Mouse (Mus musculus): Measurements from ENCODE around the gene Ampd2. TPM values are rescaled to one million over a fixed set of nuclear protein-coding genes. Genes with fewer than 3 reads are reported as not detected.

Ampd2 gene
- polyA plus RNA-seq, 1 experiment, result 16.6 TPM

DNA sequence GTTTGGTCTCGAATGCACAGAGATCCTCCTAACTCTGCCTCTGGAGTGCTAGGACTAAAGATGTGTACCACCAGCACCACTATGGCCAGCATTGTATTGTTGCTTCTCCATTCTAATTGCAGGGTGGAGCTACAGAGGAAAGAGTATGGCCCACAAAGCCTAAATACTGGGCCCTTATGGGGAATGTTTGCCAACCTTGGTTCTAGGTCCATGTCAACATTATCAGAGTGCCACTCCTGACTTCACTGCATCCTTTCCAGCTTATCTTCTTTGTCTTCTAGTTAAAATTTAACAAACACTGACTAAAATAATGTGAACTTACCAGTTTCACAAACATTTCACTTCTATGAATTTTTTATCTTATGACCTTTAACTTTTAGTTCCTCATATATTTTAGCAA lies 59.9 kb downstream of the Ampd2 start:
- H3K27ac ChIP-seq (ENCODE audit: control insufficient read depth, insufficient read depth, low read depth, low read length), result no peak overlapping the region

DNA sequence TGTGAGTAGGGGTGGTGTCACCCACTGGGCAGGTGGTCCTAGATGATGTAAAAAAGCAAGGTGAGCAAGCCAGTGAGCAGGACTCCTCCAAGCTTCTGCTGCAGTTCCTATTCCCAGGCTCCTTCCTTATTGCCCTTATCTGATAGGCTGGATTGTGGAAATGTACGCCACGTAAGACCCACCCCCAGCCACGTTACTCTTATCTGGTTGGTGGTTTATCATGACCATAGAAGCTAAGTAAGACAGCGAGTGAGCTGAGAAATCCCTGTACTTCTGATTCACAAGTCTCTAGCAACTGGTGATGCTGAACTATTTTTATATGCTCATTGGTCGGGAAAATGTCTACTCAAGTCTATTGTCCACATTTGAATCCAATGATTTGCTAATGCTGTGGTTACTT lies 60.4 kb downstream of the Ampd2 start:
- no peaks in the 10 kb centered on the region for H3K36me3 ChIP-seq (ENCODE audit: control insufficient read depth, insufficient read depth, low read length)
- TF ChIP-seq POLR2A (IDR thresholded peaks at IDR 0.05; ENCODE audit: control insufficient read depth, low read depth, low read length) (no peak), CTCF (IDR thresholded peaks at IDR 0.05; ENCODE audit: control insufficient read depth, insufficient read depth, insufficient replicate concordance, low read depth, low read length) (no peak)
- no peak overlapping the region for H3K27ac ChIP-seq (ENCODE audit: control insufficient read depth, insufficient read depth, low read depth, low read length)
- peaks cover 3% of the 10 kb centered on the region; the same call in 1 of the 2 replicates for H3K4me1 ChIP-seq (ENCODE audit: control insufficient read depth, insufficient read depth, low read length)
- no peak overlapping the region for H3K4me3 ChIP-seq (ENCODE audit: control insufficient read depth, low read depth, low read length)
- no peaks in the 10 kb centered on the region for H3K27me3 ChIP-seq (ENCODE audit: control insufficient read depth, insufficient read depth, low read length)

More for the DNA sequence above, 59.9 kb downstream of the Ampd2 start:
- Histone ChIP-seq H3K4me3 (ENCODE audit: control insufficient read depth, low read depth, low read length) (no peak overlapping the region), H3K27me3 (ENCODE audit: control insufficient read depth, insufficient read depth, low read length) (no peaks in the 10 kb centered on the region), H3K36me3 (ENCODE audit: control insufficient read depth, insufficient read depth, low read length) (no peaks in the 10 kb centered on the region), H3K4me1 (ENCODE audit: control insufficient read depth, insufficient read depth, low read length) (peaks cover 3% of the 10 kb centered on the region; the same call in 1 of the 2 replicates)
- TF ChIP-seq POLR2A (IDR thresholded peaks at IDR 0.05; ENCODE audit: control insufficient read depth, low read depth, low read length) (no peak), CTCF (IDR thresholded peaks at IDR 0.05; ENCODE audit: control insufficient read depth, insufficient read depth, insufficient replicate concordance, low read depth, low read length) (no peak)

DNA sequence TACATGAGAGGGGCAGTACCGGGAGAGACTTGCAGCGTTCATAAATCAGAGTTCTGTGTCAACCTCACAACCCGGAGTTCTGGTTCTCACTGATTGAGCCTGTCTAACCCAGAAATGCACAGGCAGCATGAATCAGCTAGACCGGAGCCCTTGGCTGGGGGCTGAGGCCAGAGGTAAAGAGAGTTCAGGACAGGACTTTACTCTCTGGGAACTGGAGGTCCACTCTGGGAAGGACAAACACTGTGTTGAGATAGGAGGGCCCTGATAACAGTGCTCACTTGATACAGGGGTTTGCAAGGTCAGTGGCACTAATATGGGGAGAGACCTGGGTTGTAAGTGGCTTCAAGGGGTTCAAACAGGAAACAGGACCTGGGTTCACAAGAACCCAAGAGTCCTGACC lies 61.1 kb downstream of the Ampd2 start:
- H3K27ac ChIP-seq (ENCODE audit: control insufficient read depth, insufficient read depth, low read depth, low read length), result no peak overlapping the region; the same call in 1 of the 2 replicates
- H3K27me3 ChIP-seq (ENCODE audit: control insufficient read depth, insufficient read depth, low read length), result no peaks in the 10 kb centered on the region
- peaks cover 3% of the 10 kb centered on the region; the same call in 1 of the 2 replicates for H3K4me1 ChIP-seq (ENCODE audit: control insufficient read depth, insufficient read depth, low read length)
- H3K36me3 ChIP-seq (ENCODE audit: control insufficient read depth, insufficient read depth, low read length), result no peaks in the 10 kb centered on the region
- H3K4me3 ChIP-seq (ENCODE audit: control insufficient read depth, low read depth, low read length), result no peak overlapping the region
- TF ChIP-seq CTCF (IDR thresholded peaks at IDR 0.05; ENCODE audit: control insufficient read depth, insufficient read depth, insufficient replicate concordance, low read depth, low read length) (no peak), POLR2A (IDR thresholded peaks at IDR 0.05; ENCODE audit: control insufficient read depth, low read depth, low read length) (no peak)

Other genes with a start within 250 kb of the Ampd2 start
- gene Eps8l3, start 209.4 kb downstream of the Ampd2 start, polyA plus RNA-seq (2012; rRNA removed), result 27.9 and 29.2 TPM in 2 replicates
- gene Gstm5, start 190.8 kb downstream of the Ampd2 start, polyA plus RNA-seq (2012; rRNA removed), result 2,841 and 3,160 TPM in 2 replicates
- gene Gstm7, start 154.8 kb downstream of the Ampd2 start, polyA plus RNA-seq (2012; rRNA removed), result 85.5 and 86.7 TPM in 2 replicates
- 59.3 and 78.5 TPM in 2 replicates for gene Gstm6, start 142.9 kb downstream of the Ampd2 start, polyA plus RNA-seq (2012; rRNA removed)
- gene Gstm3, start 117.4 kb downstream of the Ampd2 start, polyA plus RNA-seq (2012; rRNA removed), result 0.19 TPM in 1 of 2 replicates, not detected in the other
- gene Gstm2, start 100.2 kb downstream of the Ampd2 start, polyA plus RNA-seq (2012; rRNA removed), result 246 and 344 TPM in 2 replicates
- 547 and 702 TPM in 2 replicates for gene Gstm1, start 68.7 kb downstream of the Ampd2 start, polyA plus RNA-seq (2012; rRNA removed)
- 18.9 and 20.7 TPM in 2 replicates for gene Gstm4, start 41.8 kb downstream of the Ampd2 start, polyA plus RNA-seq (2012; rRNA removed)
- 0.40 and 0.71 TPM in 2 replicates for gene Gnat2, start 6.1 kb upstream of the Ampd2 start, polyA plus RNA-seq (2012; rRNA removed)
- 11.9 and 15.8 TPM in 2 replicates for gene Gnai3, start 59.5 kb upstream of the Ampd2 start, polyA plus RNA-seq (2012; rRNA removed)
- 1.4 and 1.5 TPM in 2 replicates for gene Gpr61, start 68.2 kb upstream of the Ampd2 start, polyA plus RNA-seq (2012; rRNA removed)
- 1.1 and 2.2 TPM in 2 replicates for gene Amigo1, start 99.7 kb upstream of the Ampd2 start, polyA plus RNA-seq (2012; rRNA removed)
- gene Cyb561d1, start 114.6 kb upstream of the Ampd2 start, polyA plus RNA-seq (2012; rRNA removed), result 1.7 and 2.2 TPM in 2 replicates
- 9.2 and 11.0 TPM in 2 replicates for gene Atxn7l2, start 124.3 kb upstream of the Ampd2 start, polyA plus RNA-seq (2012; rRNA removed)
- gene Sypl2, start 140.0 kb upstream of the Ampd2 start, polyA plus RNA-seq (2012; rRNA removed), result 0.59 and 0.88 TPM in 2 replicates
- gene Psma5, start 170.3 kb upstream of the Ampd2 start, polyA plus RNA-seq (2012; rRNA removed), result 31.5 and 38.2 TPM in 2 replicates
- 51.4 and 55.4 TPM in 2 replicates for gene Sort1, start 197.4 kb upstream of the Ampd2 start, polyA plus RNA-seq (2012; rRNA removed)

Measured in testis, adult 2 months (tissue).